Mouse (Mus musculus) hindbrain, postnatal 0 days (tissue): ENCODE measurements at regions not wholly inside any gene's neighbourhood (a gene's known extent, or its start where the extent isn't known, plus 50 kb on each side); places are given as distances from the start of the nearest gene placed in this dataset.

ENCODE experiments used
- ATAC-seq: fragments of 200-750 bp; cut with Nextera tagmentation; 2 replicates; pipeline ENCODE4 v1.8.0; 2017; ENCODE audit warnings: mild to moderate bottlenecking, moderate TSS enrichment, moderate library complexity
- DNase-seq: peaks from one replicate; pipeline ENCODE4 v3.0.0-alpha.2; 2015; ENCODE audit warnings: low spot score
- H3K27ac ChIP-seq: fragments of 300-500 bp; sonication (generic); 2 replicates; pipeline ENCODE4 v1.5.1; 2014; ENCODE audit warnings: mild to moderate bottlenecking
- H3K27me3 ChIP-seq: fragments of 300-500 bp; sonication (generic); 2 replicates; pipeline ENCODE4 v1.6.1; 2014; ENCODE audit warnings: low read length, mixed read lengths; ENCODE audit not compliant: insufficient read depth
- H3K36me3 ChIP-seq: fragments of 300-500 bp; sonication (generic); 2 replicates; pipeline ENCODE4 v1.6.1; 2014; ENCODE audit warnings: low read length, mixed read lengths; ENCODE audit not compliant: insufficient read depth
- H3K4me1 ChIP-seq: fragments of 300-500 bp; sonication (generic); 2 replicates; pipeline ENCODE4 v1.6.1; 2014; ENCODE audit warnings: antibody characterized with exemption, low read length, mixed read lengths; ENCODE audit not compliant: insufficient read depth
- H3K4me2 ChIP-seq: fragments of 300-500 bp; sonication (generic); 2 replicates; pipeline ENCODE4 v1.6.1; 2014; ENCODE audit warnings: low read depth, mild to moderate bottlenecking, low read length, moderate library complexity, mixed read lengths
- H3K4me3 ChIP-seq: fragments of 300-500 bp; sonication (generic); 2 replicates; pipeline ENCODE4 v1.5.1; 2014; ENCODE audit warnings: low read length
- H3K9ac ChIP-seq: fragments of 300-500 bp; sonication (generic); replicated peaks from 2 replicates; pipeline ENCODE4 v1.6.1; 2014; ENCODE audit warnings: mild to moderate bottlenecking, low read length, moderate library complexity, mixed read lengths
- H3K9me3 ChIP-seq: fragments of 300-500 bp; sonication (generic); 2 replicates; pipeline ENCODE4 v1.6.1; 2016; ENCODE audit warnings: low read length, mixed read lengths
- CTCF ChIP-seq: IDR thresholded peaks from 2 replicates; pipeline ENCODE4 v1.5.1; 2016; ENCODE audit warnings: antibody characterized with exemption, control low read depth, low read depth
- WGBS: fragments of 180-500 bp; shearing (Covaris S2); extraction: QIAGEN DNeasy Blood & Tissue Kit; methylation state at CpG from one replicate; pipeline ENCODE4 v1.1.7; 2014; 5-methylcytosine and 5-hydroxymethylcytosine counted together

DNA sequence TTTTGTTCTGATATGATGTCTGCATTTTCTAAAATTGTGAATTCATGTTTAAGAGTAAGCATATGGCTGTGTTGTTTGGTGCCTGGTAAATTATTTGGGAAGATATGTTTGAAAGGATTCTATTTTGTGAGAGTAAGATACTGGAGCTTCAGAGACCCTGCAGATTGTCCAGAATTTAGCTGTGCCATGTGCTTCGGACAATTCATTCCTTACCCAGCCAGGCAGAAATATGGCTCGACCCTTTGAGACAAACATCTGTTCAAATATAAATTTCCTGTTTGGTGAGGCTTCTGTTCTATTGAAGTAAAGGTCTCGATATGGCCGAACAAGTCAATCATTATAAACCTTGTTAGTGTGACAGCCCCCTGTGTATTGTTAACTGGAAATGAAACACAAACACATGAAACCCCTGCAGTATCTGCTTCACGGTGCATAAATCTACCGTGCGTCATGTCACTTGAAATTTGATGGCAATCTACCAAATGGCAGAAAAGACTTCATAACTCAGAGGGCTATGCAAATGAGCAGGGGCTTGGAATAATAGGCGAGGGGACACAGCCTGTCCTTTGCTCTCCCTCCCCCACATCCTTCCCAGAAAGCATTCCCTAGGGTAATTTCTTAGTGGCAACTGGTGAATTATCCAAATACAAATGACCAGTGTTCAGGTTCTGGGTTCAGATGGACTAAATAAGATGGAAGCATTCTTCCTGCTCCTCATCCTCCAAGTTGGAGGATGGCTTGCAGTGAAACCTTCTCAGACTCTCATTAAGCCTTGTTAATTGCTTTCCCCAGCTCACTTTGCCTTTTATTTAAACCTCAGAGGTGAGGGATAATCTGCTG, 61.8 kb downstream of the Adcyap1 start:
- Histone ChIP-seq H3K4me2 (no peak overlapping the region; the same call in 1 of the 2 replicates), H3K9ac (no peak overlapping the region), H3K27me3 (no peaks in the 10 kb centered on the region), H3K4me1 (no peaks in the 10 kb centered on the region), H3K27ac (no peak overlapping the region), H3K9me3 (no peaks in the 10 kb centered on the region), H3K36me3 (no peaks in the 10 kb centered on the region), H3K4me3 (no peak overlapping the region)
- no peak for TF ChIP-seq CTCF
- 8% methylated on average over 8 of the region's 8 CpGs for WGBS
- DNase-seq (peak; percentile 65), ATAC-seq (peak; percentile 79)

DNA sequence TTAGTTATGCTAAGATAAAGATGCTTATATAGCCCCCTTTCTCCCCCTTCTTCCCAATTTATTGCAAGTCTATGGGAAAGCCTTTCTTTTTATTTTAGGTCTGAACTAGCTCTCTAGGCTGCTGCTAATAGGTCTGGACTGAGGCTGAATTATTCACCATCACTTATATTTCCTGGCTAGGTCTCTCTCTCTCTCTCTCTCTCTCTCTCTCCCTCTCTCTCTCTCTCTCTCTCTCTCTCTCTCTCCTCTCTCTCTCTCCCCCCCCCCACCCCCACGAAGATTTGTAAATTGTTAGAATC, 62.3 kb downstream of the Adcyap1 start:
- no peak overlapping the region for H3K4me2 ChIP-seq
- WGBS, result 21% methylated on average over 1 of the region's 1 CpGs
- H3K27me3 ChIP-seq, result no peaks in the 10 kb centered on the region
- no peak overlapping the region for H3K27ac ChIP-seq
- no peak for TF ChIP-seq CTCF
- H3K9me3 ChIP-seq, result no peaks in the 10 kb centered on the region
- H3K4me3 ChIP-seq, result no peak overlapping the region
- ATAC-seq (0 out of 2 replicates have a peak, but pooled peaks have one; percentile 5), DNase-seq (no peak)
- H3K9ac ChIP-seq, result no peak overlapping the region
- no peaks in the 10 kb centered on the region for H3K36me3 ChIP-seq
- H3K4me1 ChIP-seq, result no peaks in the 10 kb centered on the region

DNA sequence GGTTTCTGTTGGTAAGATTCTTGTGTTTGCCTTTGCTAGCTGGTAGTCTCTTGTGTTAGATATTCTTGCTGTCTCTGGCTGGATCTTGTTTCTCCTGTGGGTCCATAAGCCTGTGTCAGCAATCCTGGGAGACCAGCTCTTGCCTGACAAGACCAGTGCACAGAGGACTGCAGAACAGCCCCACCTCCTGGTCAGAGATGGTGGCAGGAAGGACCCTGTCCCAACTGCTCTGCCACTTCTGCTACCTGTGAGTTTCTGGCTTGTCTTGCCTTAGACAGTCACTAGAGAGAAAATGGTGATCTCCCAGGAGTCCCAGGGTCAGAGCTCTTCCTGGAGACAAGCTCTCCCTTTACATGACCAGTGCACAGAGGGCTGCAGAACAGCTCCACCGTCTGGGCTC, 107.3 kb downstream of the Adcyap1 start:
- Histone ChIP-seq H3K9me3 (peaks cover 2% of the 10 kb centered on the region; the same call in 1 of the 2 replicates), H3K4me1 (no peaks in the 10 kb centered on the region), H3K4me3 (no peak overlapping the region), H3K9ac (no peak overlapping the region), H3K27me3 (no peaks in the 10 kb centered on the region), H3K4me2 (no peak overlapping the region), H3K36me3 (no peaks in the 10 kb centered on the region), H3K27ac (no peak overlapping the region)
- 31% methylated on average over 1 of the region's 1 CpGs for WGBS
- no peak for DNase-seq
- TF ChIP-seq CTCF, result peak; percentile 10; the same call in 1 of the 2 replicates
- no peak for ATAC-seq

DNA sequence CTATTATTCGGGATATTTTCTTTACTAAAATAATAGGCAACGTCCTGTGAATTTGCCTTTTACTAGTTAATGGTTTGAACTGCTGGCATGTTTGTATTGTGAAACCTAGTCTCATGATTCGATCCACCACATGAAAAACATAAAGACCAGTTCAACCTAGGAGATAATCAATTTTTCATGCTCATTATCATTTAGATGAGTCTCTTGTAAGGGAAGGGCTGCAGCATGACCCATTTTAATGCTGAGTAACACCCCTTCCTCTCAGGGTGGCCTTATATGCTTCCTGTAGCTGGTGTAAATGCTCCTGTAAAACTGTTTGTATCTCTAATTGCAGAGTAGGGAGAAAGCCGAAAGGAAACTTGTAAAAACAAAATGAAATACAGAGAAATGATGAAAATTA, 113.3 kb downstream of the Adcyap1 start:
- no peak for TF ChIP-seq CTCF
- Histone ChIP-seq H3K9me3 (no peaks in the 10 kb centered on the region), H3K9ac (no peak overlapping the region), H3K4me1 (no peaks in the 10 kb centered on the region), H3K4me3 (no peak overlapping the region), H3K27ac (no peak overlapping the region), H3K27me3 (no peaks in the 10 kb centered on the region), H3K36me3 (no peaks in the 10 kb centered on the region), H3K4me2 (no peak overlapping the region)
- peak; percentile 1 for DNase-seq
- 21% methylated on average over 4 of the region's 4 CpGs for WGBS
- ATAC-seq, result no peak

DNA sequence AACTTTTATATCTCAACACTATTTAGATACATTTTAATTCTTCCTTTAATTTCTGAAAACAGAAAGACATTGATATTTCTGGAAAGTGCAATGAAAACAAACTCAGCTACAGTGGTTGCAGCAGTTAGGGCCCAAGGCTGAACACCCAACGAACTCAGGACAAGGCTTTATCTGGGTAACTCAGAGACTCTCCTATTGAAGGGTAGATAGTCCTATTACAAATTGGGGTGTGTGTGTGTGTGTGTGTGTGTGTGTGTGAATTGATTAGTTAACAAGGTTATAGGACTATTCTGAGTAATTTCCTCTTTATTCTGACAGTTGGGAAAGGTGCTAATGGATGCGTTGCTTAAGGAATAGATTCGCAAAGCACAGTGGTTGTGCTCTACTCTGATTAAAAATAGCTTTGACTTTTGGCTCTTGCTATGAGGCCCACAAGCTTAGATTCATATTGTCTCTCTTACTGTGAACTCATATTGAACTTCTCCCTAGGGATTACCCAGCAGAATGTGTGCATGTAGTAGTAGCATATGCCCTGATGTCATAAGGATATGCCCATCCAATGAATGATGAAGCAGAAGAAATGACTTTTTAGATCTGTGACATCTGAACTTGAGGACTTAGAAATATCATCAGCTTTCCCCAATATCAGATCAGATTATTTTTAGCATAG, 114.0 kb downstream of the Adcyap1 start:
- Histone ChIP-seq H3K9ac (no peak overlapping the region), H3K4me3 (no peak overlapping the region), H3K27me3 (no peaks in the 10 kb centered on the region), H3K9me3 (no peaks in the 10 kb centered on the region), H3K4me2 (no peak overlapping the region), H3K4me1 (no peaks in the 10 kb centered on the region), H3K27ac (no peak overlapping the region), H3K36me3 (no peaks in the 10 kb centered on the region)
- TF ChIP-seq CTCF, result no peak
- 44% methylated on average over 3 of the region's 3 CpGs for WGBS
- DNase-seq (peak; percentile 17), ATAC-seq (peak; percentile 81)

DNA sequence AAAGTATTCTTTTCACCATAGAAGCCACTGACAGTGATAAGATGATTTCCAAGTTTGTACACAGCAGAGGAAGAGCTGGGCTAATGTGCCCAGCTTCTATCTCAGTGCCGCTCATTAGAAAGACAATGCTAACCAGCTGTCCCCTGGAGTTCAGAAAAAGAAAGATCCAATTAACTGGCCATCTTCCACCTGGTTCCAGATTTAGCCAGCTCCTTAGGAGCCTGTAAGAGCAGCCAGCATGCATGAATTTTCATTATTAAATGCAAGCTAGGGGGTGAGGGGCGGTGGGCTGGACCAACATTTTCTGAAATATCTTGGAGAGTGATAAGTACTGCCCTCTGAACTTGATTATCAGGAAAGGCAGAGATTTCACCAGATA, 114.5 kb downstream of the Adcyap1 start:
- peak; percentile 94 for ATAC-seq
- TF ChIP-seq CTCF, result no peak
- H3K27me3 ChIP-seq, result no peaks in the 10 kb centered on the region
- no peak overlapping the region for H3K4me3 ChIP-seq
- no peak overlapping the region for H3K4me2 ChIP-seq
- H3K4me1 ChIP-seq, result no peaks in the 10 kb centered on the region
- no peak overlapping the region for H3K9ac ChIP-seq
- no peaks in the 10 kb centered on the region for H3K9me3 ChIP-seq
- H3K36me3 ChIP-seq, result no peaks in the 10 kb centered on the region
- peak; percentile 69 for DNase-seq
- no peak overlapping the region for H3K27ac ChIP-seq
- 26% methylated on average over 2 of the region's 2 CpGs for whole genome bisulfite sequencing

DNA sequence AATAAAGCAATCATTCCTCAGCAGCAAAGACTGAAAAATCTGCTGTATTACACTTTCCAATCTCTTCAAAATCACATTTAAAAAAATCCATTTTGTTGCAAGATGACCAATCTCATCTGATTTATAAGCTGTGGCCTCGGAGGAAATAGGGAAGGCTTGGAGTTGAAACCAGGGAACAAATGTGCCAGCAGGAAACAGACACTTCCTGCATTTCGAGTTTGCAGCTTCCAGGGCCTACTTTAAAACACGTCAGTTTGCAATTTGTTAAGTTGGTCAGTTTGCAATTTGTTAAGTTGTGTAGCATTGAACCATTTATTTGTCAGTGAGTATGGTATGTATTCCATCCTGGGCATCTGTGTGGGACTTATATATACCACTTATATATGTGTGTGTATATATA, 115.3 kb downstream of the Adcyap1 start:
- Histone ChIP-seq H3K4me3 (no peak overlapping the region), H3K27me3 (no peaks in the 10 kb centered on the region), H3K36me3 (no peaks in the 10 kb centered on the region), H3K27ac (no peak overlapping the region), H3K4me1 (no peaks in the 10 kb centered on the region), H3K9me3 (no peaks in the 10 kb centered on the region; the same call in 1 of the 2 replicates), H3K9ac (no peak overlapping the region), H3K4me2 (no peak overlapping the region)
- 57% methylated on average over 3 of the region's 3 CpGs for WGBS
- DNase-seq (no peak), ATAC-seq (no peak)
- TF ChIP-seq CTCF, result no peak
